Mouse (Mus musculus): Measurements from ENCODE around the gene Tgoln1. TPM values are rescaled to one million over a fixed set of nuclear protein-coding genes. Genes with fewer than 3 reads are reported as not detected.

Gene Tgoln1
- polyA plus RNA-seq, 1 experiment from 2014 or later: 22.7 TPM

- ATAC-seq (replicated peaks; ENCODE audit: insufficient number of reproducible peaks, insufficient read depth, low FRiP score, low read depth): no peak
- WGBS: 86% methylated on average over 4 of the region's 4 CpGs
- Histone ChIP-seq H3K27me3 (no peaks in the 10 kb centered on the region), H3K9me3 (replicated peaks) (no peaks in the 10 kb centered on the region), H3K4me1 (replicated peaks) (no peaks in the 10 kb centered on the region), H3K36me3 (peaks cover 57% of the 10 kb centered on the region), H3K4me3 (no peak overlapping the region), H3K27ac (no peak overlapping the region), H3K9ac (no peak overlapping the region), H3K4me2 (no peak overlapping the region)
These were observed 9.7 kb downstream of the Tgoln1 start for GRCm38 (mm10) chr6:72607060-72607459.

GRCm38 (mm10) chr6:72604066-72604465, 12.7 kb downstream of the Tgoln1 start:
- Histone ChIP-seq H3K4me1 (replicated peaks) (peaks cover 4% of the 10 kb centered on the region), H3K27ac (no peak overlapping the region), H3K9ac (no peak overlapping the region), H3K9me3 (replicated peaks) (no peaks in the 10 kb centered on the region), H3K27me3 (no peaks in the 10 kb centered on the region), H3K4me3 (no peak overlapping the region), H3K4me2 (no peak overlapping the region), H3K36me3 (peaks cover 33% of the 10 kb centered on the region)
- ATAC-seq (replicated peaks; ENCODE audit: insufficient number of reproducible peaks, insufficient read depth, low FRiP score, low read depth): no peak
- WGBS: 77% methylated on average over 2 of the region's 2 CpGs

- Histone ChIP-seq H3K27ac (no peak overlapping the region), H3K4me3 (no peak overlapping the region), H3K9ac (no peak overlapping the region), H3K36me3 (peaks cover 15% of the 10 kb centered on the region), H3K9me3 (replicated peaks) (no peaks in the 10 kb centered on the region), H3K4me1 (replicated peaks) (peaks cover 19% of the 10 kb centered on the region), H3K4me2 (no peak overlapping the region), H3K27me3 (no peaks in the 10 kb centered on the region)
- 42% methylated on average over 1 of the region's 1 CpGs for WGBS
- ATAC-seq (replicated peaks; ENCODE audit: insufficient number of reproducible peaks, insufficient read depth, low FRiP score, low read depth): no peak
These were observed 15.1 kb downstream of the Tgoln1 start for GRCm38 (mm10) chr6:72601732-72602131.

- H3K4me2 ChIP-seq: no peak overlapping the region
- WGBS: 85% methylated on average over 12 of the region's 12 CpGs
- no peak overlapping the region for H3K27ac ChIP-seq
- no peak overlapping the region for H3K4me3 ChIP-seq
- no peaks in the 10 kb centered on the region for H3K9me3 ChIP-seq (replicated peaks)
- peaks cover 7% of the 10 kb centered on the region for H3K36me3 ChIP-seq
- H3K4me1 ChIP-seq (replicated peaks): peaks cover 20% of the 10 kb centered on the region
- H3K9ac ChIP-seq: no peak overlapping the region
- no peaks in the 10 kb centered on the region for H3K27me3 ChIP-seq
- no peak for ATAC-seq (replicated peaks; ENCODE audit: insufficient number of reproducible peaks, insufficient read depth, low FRiP score, low read depth)
These were observed 16.0 kb downstream of the Tgoln1 start for GRCm38 (mm10) chr6:72600771-72601170.

- no peak overlapping the region for H3K4me2 ChIP-seq
- H3K36me3 ChIP-seq: peaks cover 3% of the 10 kb centered on the region; the same call in 1 of the 2 replicates
- H3K27me3 ChIP-seq: no peaks in the 10 kb centered on the region
- 81% methylated on average over 6 of the region's 6 CpGs for WGBS
- no peak overlapping the region for H3K9ac ChIP-seq
- H3K4me1 ChIP-seq (replicated peaks): peaks cover 20% of the 10 kb centered on the region
- no peak overlapping the region for H3K27ac ChIP-seq
- H3K9me3 ChIP-seq (replicated peaks): no peaks in the 10 kb centered on the region
- no peak overlapping the region for H3K4me3 ChIP-seq
- no peak for ATAC-seq (replicated peaks; ENCODE audit: insufficient number of reproducible peaks, insufficient read depth, low FRiP score, low read depth)
These were observed 16.6 kb downstream of the Tgoln1 start for GRCm38 (mm10) chr6:72600216-72600615.

GRCm38 (mm10) chr6:72598791-72599557, 17.8 kb downstream of the Tgoln1 start:
- Histone ChIP-seq H3K27me3 (no peaks in the 10 kb centered on the region), H3K9me3 (replicated peaks) (no peaks in the 10 kb centered on the region), H3K4me3 (peak overlapping the region; percentile 76), H3K36me3 (no peaks in the 10 kb centered on the region), H3K4me1 (replicated peaks) (peaks cover 20% of the 10 kb centered on the region), H3K27ac (peak overlapping the region; percentile 85), H3K9ac (peak overlapping the region; percentile 57), H3K4me2 (peak overlapping the region; percentile 68)
- peak; percentile 61; the same call in 1 of the 2 replicates for ATAC-seq (replicated peaks; ENCODE audit: insufficient number of reproducible peaks, insufficient read depth, low FRiP score, low read depth)
- WGBS: 34% methylated on average over 12 of the region's 12 CpGs

GRCm38 (mm10) chr6:72597956-72598753, 18.6 kb downstream of the Tgoln1 start, which contains the start of the genes Elmod3 and Retsat:
Gene Elmod3 (minus strand): TSS chr6:72598413.
Gene Retsat (plus strand): TSS chr6:72598475.
- Histone ChIP-seq H3K4me1 (replicated peaks) (peaks cover 20% of the 10 kb centered on the region), H3K4me2 (peak within 1 kb of the TSS; percentile 68), H3K27ac (peak within 1 kb of the TSS; percentile 85), H3K36me3 (no peaks in the 10 kb centered on the region), H3K9ac (peak within 1 kb of the TSS; percentile 71), H3K4me3 (peak within 1 kb of the TSS; percentile 76), H3K9me3 (replicated peaks) (no peaks in the 10 kb centered on the region), H3K27me3 (no peaks in the 10 kb centered on the region)
- WGBS: 1% methylated on average over 38 of the region's 38 CpGs
- peak; percentile 89 for ATAC-seq (replicated peaks; ENCODE audit: insufficient number of reproducible peaks, insufficient read depth, low FRiP score, low read depth)

GRCm38 (mm10) chr6:72597083-72597874, 19.5 kb downstream of the Tgoln1 start:
- H3K9me3 ChIP-seq (replicated peaks): no peaks in the 10 kb centered on the region
- peak overlapping the region; percentile 70; the same call in 1 of the 2 replicates for H3K27ac ChIP-seq
- no peak for ATAC-seq (replicated peaks; ENCODE audit: insufficient number of reproducible peaks, insufficient read depth, low FRiP score, low read depth)

GRCm38 (mm10) chr6:72593914-72594313, 22.9 kb downstream of the Tgoln1 start:
- 41% methylated on average over 5 of the region's 5 CpGs for WGBS
- peaks cover 15% of the 10 kb centered on the region for H3K4me1 ChIP-seq (replicated peaks)
- H3K36me3 ChIP-seq: 0 out of 2 replicates have a peak, but pooled peaks cover 3% of the 10 kb centered on the region
- H3K4me2 ChIP-seq: no peak overlapping the region
- no peak overlapping the region for H3K4me3 ChIP-seq
- no peak overlapping the region for H3K27ac ChIP-seq
- H3K9ac ChIP-seq: no peak overlapping the region
- no peak for ATAC-seq (replicated peaks; ENCODE audit: insufficient number of reproducible peaks, insufficient read depth, low FRiP score, low read depth)
- no peaks in the 10 kb centered on the region for H3K27me3 ChIP-seq
- H3K9me3 ChIP-seq (replicated peaks): no peaks in the 10 kb centered on the region

More at GRCm38 (mm10) chr6:72597083-72597874, 19.5 kb downstream of the Tgoln1 start:
- Histone ChIP-seq H3K36me3 (no peaks in the 10 kb centered on the region), H3K4me3 (peak overlapping the region; percentile 76), H3K4me1 (replicated peaks) (peaks cover 20% of the 10 kb centered on the region), H3K27me3 (no peaks in the 10 kb centered on the region), H3K9ac (peak overlapping the region; percentile 71), H3K4me2 (peak overlapping the region; percentile 68)
- WGBS: 37% methylated on average over 13 of the region's 13 CpGs

GRCm38 (mm10) chr6:72593011-72593803, 23.6 kb downstream of the Tgoln1 start:
- 76% methylated on average over 6 of the region's 6 CpGs for WGBS

More at GRCm38 (mm10) chr6:72593011-72593803, 23.6 kb downstream of the Tgoln1 start:
- Histone ChIP-seq H3K27ac (no peak overlapping the region), H3K4me1 (replicated peaks) (peaks cover 12% of the 10 kb centered on the region), H3K4me2 (no peak overlapping the region), H3K9ac (no peak overlapping the region), H3K27me3 (no peaks in the 10 kb centered on the region), H3K36me3 (0 out of 2 replicates have a peak, but pooled peaks cover 3% of the 10 kb centered on the region), H3K4me3 (no peak overlapping the region), H3K9me3 (replicated peaks) (no peaks in the 10 kb centered on the region)
- no peak for ATAC-seq (replicated peaks; ENCODE audit: insufficient number of reproducible peaks, insufficient read depth, low FRiP score, low read depth)

All from heart, embryonic 15.5 days (tissue).